Mouse (Mus musculus) forebrain, embryonic 16.5 days (tissue): ENCODE data around the gene Gstt1. TPM values are rescaled to one million over a fixed set of nuclear protein-coding genes. Genes with fewer than 3 reads are reported as not detected.
"Not testable (repeated sequence)": the region's sequence is repeated elsewhere in the genome, so short reads cannot be mapped to it uniquely, and the experiment has no call there.

Experiments
- ATAC-seq: fragments of 200-750 bp; cut with Nextera tagmentation; 2 replicates; pipeline ENCODE4 v1.8.0; 2017; ENCODE audit warnings: mild to moderate bottlenecking, moderate library complexity
- H3K27ac ChIP-seq: fragments of 300-500 bp; sonication (generic); 2 replicates; pipeline ENCODE4 v1.5.1; 2014; ENCODE audit warnings: low read length, control low read depth
- H3K27me3 ChIP-seq: fragments of 300-500 bp; sonication (generic); replicated peaks from 2 replicates; pipeline ENCODE4 v1.6.1; 2014; ENCODE audit warnings: low read length; ENCODE audit not compliant: control insufficient read depth, insufficient read depth
- H3K36me3 ChIP-seq: fragments of 300-500 bp; sonication (generic); 2 replicates; pipeline ENCODE4 v1.6.1; 2014; ENCODE audit not compliant: control insufficient read depth, insufficient read depth
- H3K4me1 ChIP-seq: fragments of 300-500 bp; sonication (generic); replicated peaks from 2 replicates; pipeline ENCODE4 v1.6.1; 2014; ENCODE audit warnings: low read length; ENCODE audit not compliant: control insufficient read depth, insufficient read depth
- H3K4me2 ChIP-seq: fragments of 300-500 bp; sonication (generic); 2 replicates; pipeline ENCODE4 v1.6.1; 2014; ENCODE audit warnings: mild to moderate bottlenecking, low read length, control low read depth
- H3K4me3 ChIP-seq: fragments of 300-500 bp; sonication (generic); replicated peaks from 2 replicates; pipeline ENCODE4 v1.5.1; 2014; ENCODE audit warnings: mild to moderate bottlenecking, low read length, control low read depth
- H3K9ac ChIP-seq: fragments of 300-500 bp; sonication (generic); replicated peaks from 2 replicates; pipeline ENCODE4 v1.6.1; 2014; ENCODE audit warnings: low read depth, low read length, control low read depth
- H3K9me3 ChIP-seq: fragments of 300-500 bp; sonication (generic); 2 replicates; pipeline ENCODE4 v1.6.1; 2016; ENCODE audit warnings: low read length; ENCODE audit not compliant: control insufficient read depth
- WGBS: fragments of 180-500 bp; shearing (Covaris S2); extraction: QIAGEN DNeasy Blood & Tissue Kit; methylation state at CpG from one replicate; pipeline ENCODE4 v1.1.7; 2014; 5-methylcytosine and 5-hydroxymethylcytosine counted together
- polyA plus RNA-seq: library from polyadenylated mRNA; unstranded; fragments of >200 nt; fragmentation: Nextera tagmentation; extraction: Ambion mirVana; gene quantifications from 2 replicates; pipeline ENCODE4 v1.2.1, GENCODE M21; 2015

Gene Gstt1
- polyA plus RNA-seq, 1 experiment from 2014 or later: 15.2 TPM

GRCm38 (mm10) chr10:75772795-75773664 is 25.4 kb downstream of the Gstt1 start, which contains the start of gene Ddt:
Gene Ddt (minus strand): TSS chr10:75773414.
- WGBS: under 1% methylated on average over 46 of the region's 47 CpGs
- peak; percentile 97 for ATAC-seq
- Histone ChIP-seq H3K27me3 (no peaks in the 10 kb centered on the region; the same call in 1 of the 2 replicates), H3K4me1 (peaks cover 9% of the 10 kb centered on the region), H3K4me3 (peak within 1 kb of the TSS; percentile 75), H3K9me3 (no peaks in the 10 kb centered on the region), H3K36me3 (no peaks in the 10 kb centered on the region), H3K27ac (no peak within 1 kb of the TSS), H3K4me2 (peak within 1 kb of the TSS; percentile 99), H3K9ac (peak within 1 kb of the TSS; percentile 69)

- not testable (repeated sequence) for ATAC-seq, H3K9me3 ChIP-seq, H3K27ac ChIP-seq, H3K4me3 ChIP-seq, H3K36me3 ChIP-seq, H3K9ac ChIP-seq, H3K27me3 ChIP-seq, H3K4me2 ChIP-seq
- H3K4me1 ChIP-seq: peaks cover 19% of the 10 kb centered on the region
- 32% methylated on average over 5 of the region's 5 CpGs for WGBS
Measured at GRCm38 (mm10) chr10:75767756-75768155, 30.6 kb downstream of the Gstt1 start.

DNA sequence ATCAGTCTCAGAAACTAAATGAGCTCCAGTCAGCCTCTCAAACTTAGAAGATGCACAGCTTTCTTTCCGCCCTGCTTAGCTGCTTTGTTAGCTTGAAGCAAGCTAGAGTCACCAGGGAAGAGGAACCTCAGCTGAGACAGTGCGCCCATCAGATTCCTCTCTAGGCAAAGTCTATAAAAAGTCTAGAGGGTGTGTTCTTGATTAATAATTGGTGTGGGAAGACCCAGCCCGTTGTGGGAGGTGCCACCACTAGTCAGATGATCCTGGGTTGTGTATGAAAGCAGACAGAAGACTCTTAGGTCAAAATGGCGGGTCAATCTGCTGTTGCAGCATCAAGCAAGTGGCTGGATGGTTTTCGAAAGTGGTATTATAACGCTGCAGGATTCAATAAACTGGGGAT is 31.5 kb downstream of the Gstt1 start:
- no peak overlapping the region for H3K4me2 ChIP-seq
- no peak overlapping the region for H3K27ac ChIP-seq
- no peak for ATAC-seq
- H3K9ac ChIP-seq: no peak overlapping the region
- H3K4me3 ChIP-seq: no peak overlapping the region
- peaks cover 16% of the 10 kb centered on the region for H3K4me1 ChIP-seq
- no peaks in the 10 kb centered on the region for H3K9me3 ChIP-seq
- no peaks in the 10 kb centered on the region for H3K36me3 ChIP-seq
- no peaks in the 10 kb centered on the region for H3K27me3 ChIP-seq
- 91% methylated on average over 6 of the region's 6 CpGs for WGBS

- Histone ChIP-seq H3K27ac (peak overlapping the region; percentile 62), H3K9ac (peak overlapping the region; percentile 40), H3K36me3 (no peaks in the 10 kb centered on the region), H3K9me3 (no peaks in the 10 kb centered on the region), H3K4me2 (peak overlapping the region; percentile 78), H3K4me1 (peaks cover 16% of the 10 kb centered on the region), H3K4me3 (peak overlapping the region; percentile 89), H3K27me3 (no peaks in the 10 kb centered on the region)
- ATAC-seq: peak; percentile 34
- WGBS: 1% methylated on average over 27 of the region's 27 CpGs
Measured at GRCm38 (mm10) chr10:75764519-75765473, 33.6 kb downstream of the Gstt1 start.

GRCm38 (mm10) chr10:75763682-75764518 is 34.5 kb downstream of the Gstt1 start, which contains the start of gene Cabin1:
Gene Cabin1 (minus strand): TSS chr10:75764341.
- no peaks in the 10 kb centered on the region for H3K36me3 ChIP-seq
- under 1% methylated on average over 61 of the region's 61 CpGs for WGBS
- peak within 1 kb of the TSS; percentile 94 for H3K4me2 ChIP-seq
- no peaks in the 10 kb centered on the region for H3K27me3 ChIP-seq
- H3K9me3 ChIP-seq: no peaks in the 10 kb centered on the region
- H3K4me1 ChIP-seq: peaks cover 16% of the 10 kb centered on the region
- H3K27ac ChIP-seq: peak within 1 kb of the TSS; percentile 67
- ATAC-seq: peak; percentile 99
- H3K4me3 ChIP-seq: peak within 1 kb of the TSS; percentile 89
- H3K9ac ChIP-seq: peak within 1 kb of the TSS; percentile 86

- no peak overlapping the region for H3K9ac ChIP-seq
- no peak overlapping the region for H3K4me2 ChIP-seq
- no peaks in the 10 kb centered on the region for H3K36me3 ChIP-seq
- ATAC-seq: no peak
- H3K4me3 ChIP-seq: no peak overlapping the region
- no peak overlapping the region for H3K27ac ChIP-seq
- H3K9me3 ChIP-seq: no peaks in the 10 kb centered on the region
- no peaks in the 10 kb centered on the region for H3K27me3 ChIP-seq
- 97% methylated on average over 3 of the region's 3 CpGs for WGBS
- peaks cover 16% of the 10 kb centered on the region for H3K4me1 ChIP-seq
Measured at GRCm38 (mm10) chr10:75762413-75762812, 36.0 kb downstream of the Gstt1 start.

- no peak for ATAC-seq
- H3K9me3 ChIP-seq: no peaks in the 10 kb centered on the region
- no peaks in the 10 kb centered on the region for H3K27me3 ChIP-seq
- H3K9ac ChIP-seq: no peak overlapping the region
- H3K27ac ChIP-seq: no peak overlapping the region
- peaks cover 16% of the 10 kb centered on the region for H3K4me1 ChIP-seq
- 97% methylated on average over 3 of the region's 3 CpGs for WGBS
- H3K4me2 ChIP-seq: no peak overlapping the region
- no peak overlapping the region for H3K4me3 ChIP-seq
- no peaks in the 10 kb centered on the region for H3K36me3 ChIP-seq
Measured at GRCm38 (mm10) chr10:75760311-75760710, 38.1 kb downstream of the Gstt1 start.

GRCm38 (mm10) chr10:75756719-75757118 is 41.7 kb downstream of the Gstt1 start:
- H3K27ac ChIP-seq: no peak overlapping the region
- no peak overlapping the region for H3K4me2 ChIP-seq
- H3K36me3 ChIP-seq: peaks cover 18% of the 10 kb centered on the region
- 96% methylated on average over 11 of the region's 11 CpGs for WGBS
- no peaks in the 10 kb centered on the region for H3K4me1 ChIP-seq
- ATAC-seq: no peak
- H3K27me3 ChIP-seq: no peaks in the 10 kb centered on the region
- H3K9me3 ChIP-seq: no peaks in the 10 kb centered on the region
- no peak overlapping the region for H3K4me3 ChIP-seq
- H3K9ac ChIP-seq: no peak overlapping the region
